Mouse (Mus musculus) liver, postnatal 0 days (tissue): ENCODE data around the gene Rgcc.

Experiments used
- CTCF ChIP-seq: sonication (generic); IDR thresholded peaks from 2 replicates; pipeline ENCODE4 v1.5.1; 2016; ENCODE audit warnings: antibody characterized with exemption, low read depth
- EP300 ChIP-seq: IDR thresholded peaks from 2 replicates; pipeline ENCODE4 v1.6.1; 2016; ENCODE audit warnings: antibody characterized with exemption, low read depth, mild to moderate bottlenecking

- TF ChIP-seq CTCF (no peak), EP300 (no peak)
These were observed 16.2 kb upstream of the Rgcc start for GRCm38 (mm10) chr14:79317602-79318001.
